Mouse (Mus musculus) cerebellum, adult 11 months (tissue): ENCODE data around the gene Fam208b.

ENCODE experiments used
- DNase-seq: peaks from one replicate; pipeline ENCODE4 v3.0.0; 2022

Gene Fam208b

GRCm38 (mm10) chr13:3610795-3611438 lies at the start of gene Fam208b:
TSS of gene Fam208b (minus strand) at chr13:3611108.
- DNase-seq, result peak; percentile 96

GRCm38 (mm10) chr13:3659163-3660160 lies 48.6 kb upstream of the Fam208b start:
- DNase-seq, result no peak

GRCm38 (mm10) chr13:3654432-3654831 lies 43.5 kb upstream of the Fam208b start:
- no peak for DNase-seq

- DNase-seq, result no peak
Observed at GRCm38 (mm10) chr13:3650569-3650968, 39.7 kb upstream of the Fam208b start.

GRCm38 (mm10) chr13:3646566-3646965 lies 35.7 kb upstream of the Fam208b start:
- DNase-seq, result no peak

- DNase-seq, result no peak
Observed at GRCm38 (mm10) chr13:3645919-3646318, 35.0 kb upstream of the Fam208b start.

- no peak for DNase-seq
Observed at GRCm38 (mm10) chr13:3644871-3645270, 34.0 kb upstream of the Fam208b start.

GRCm38 (mm10) chr13:3642538-3642937 lies 31.6 kb upstream of the Fam208b start:
- DNase-seq, result no peak

- no peak for DNase-seq
Observed at GRCm38 (mm10) chr13:3642049-3642448, 31.1 kb upstream of the Fam208b start.

- no peak for DNase-seq
Observed at GRCm38 (mm10) chr13:3636797-3637196, 25.9 kb upstream of the Fam208b start.

GRCm38 (mm10) chr13:3635076-3635475 lies 24.2 kb upstream of the Fam208b start:
- no peak for DNase-seq

- DNase-seq, result peak; percentile 82
Observed at GRCm38 (mm10) chr13:3633895-3634811, 23.2 kb upstream of the Fam208b start, which contains the start of gene Asb13. TSS of gene Asb13 (plus strand) at chr13:3634032.

GRCm38 (mm10) chr13:3633131-3633530 lies 22.2 kb upstream of the Fam208b start:
- no peak for DNase-seq

- DNase-seq, result no peak
Observed at GRCm38 (mm10) chr13:3632551-3632950, 21.6 kb upstream of the Fam208b start.

- no peak for DNase-seq
Observed at GRCm38 (mm10) chr13:3628102-3628501, 17.2 kb upstream of the Fam208b start.

GRCm38 (mm10) chr13:3627139-3627538 lies 16.2 kb upstream of the Fam208b start:
- DNase-seq, result no peak

- DNase-seq, result no peak
Observed at GRCm38 (mm10) chr13:3610118-3610794, 652 bp downstream of the Fam208b start.

GRCm38 (mm10) chr13:3609780-3610117 lies 1.2 kb downstream of the Fam208b start:
- no peak for DNase-seq

- DNase-seq, result no peak
Observed at GRCm38 (mm10) chr13:3596232-3596631, 14.7 kb downstream of the Fam208b start.

GRCm38 (mm10) chr13:3594311-3594710 lies 16.6 kb downstream of the Fam208b start:
- no peak for DNase-seq

- DNase-seq, result no peak
Observed at GRCm38 (mm10) chr13:3590789-3591188, 20.1 kb downstream of the Fam208b start.

GRCm38 (mm10) chr13:3563953-3564352 lies 47.0 kb downstream of the Fam208b start:
- DNase-seq, result no peak
